Mouse (Mus musculus) thymus, adult 2 months (tissue): ENCODE results near the gene Tpst1.

Experiments
- CTCF ChIP-seq: fragments of 200-500 bp; IDR thresholded peaks from 2 replicates; pipeline ENCODE4 v1.5.1; 2012; ENCODE audit warnings: mild to moderate bottlenecking, control low read depth, low read length, moderate library complexity, borderline replicate concordance; ENCODE audit not compliant: control insufficient read depth, poor library complexity, insufficient read depth; ENCODE audit errors: extremely low read depth
- POLR2A ChIP-seq: fragments of 200-500 bp; IDR thresholded peaks from 2 replicates; pipeline ENCODE4 v1.6.1; 2012; ENCODE audit warnings: mild to moderate bottlenecking, low read length, control low read depth, moderate library complexity; ENCODE audit not compliant: control insufficient read depth, poor library complexity, insufficient read depth; ENCODE audit errors: extremely low read depth

- TF ChIP-seq CTCF, result no peak
- no peak for TF ChIP-seq POLR2A
Measured at GRCm38 (mm10) chr5:130143977-130144333, 70.8 kb downstream of the Tpst1 start.
